Mouse (Mus musculus) c-Kit-positive CD71-negative TER-119-negative erythroid progenitor cells, embryonic 14.5 days (primary cell): ENCODE results near the gene Nlrp5.
"Not testable (repeated sequence)": the region's sequence is repeated elsewhere in the genome, so short reads cannot be mapped to it uniquely, and the experiment has no call there.

ENCODE experiments used
- DNase-seq: peaks from one replicate; pipeline ENCODE4 v3.0.0-alpha.2; 2013; ENCODE audit warnings: low read depth

Nlrp5 gene

GRCm38 (mm10) chr7:23385589-23385988, at the start of gene Nlrp5:
TSS of gene Nlrp5 (plus strand) at chr7:23385889.
- DNase-seq = no peak

DNA sequence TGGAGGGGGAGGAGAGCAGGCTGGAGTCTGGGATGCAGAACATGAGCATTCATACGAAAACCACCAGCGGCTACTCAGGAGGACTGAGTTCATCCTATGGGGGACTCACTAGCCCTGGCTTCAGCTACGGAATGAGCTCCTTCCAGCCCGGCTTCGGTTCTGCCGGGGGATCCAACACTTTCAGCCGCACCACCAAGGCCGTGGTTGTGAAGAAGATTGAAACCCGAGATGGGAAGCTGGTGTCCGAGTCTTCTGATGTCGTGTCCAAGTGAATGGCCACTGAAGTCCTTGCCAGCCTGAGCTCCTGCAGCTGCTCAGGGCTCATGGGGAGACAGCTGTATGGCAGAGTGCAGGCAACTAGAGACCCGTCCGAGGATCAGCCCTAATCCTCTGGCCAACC, 27.4 kb upstream of the Nlrp5 start:
- not testable (repeated sequence) for DNase-seq

DNA sequence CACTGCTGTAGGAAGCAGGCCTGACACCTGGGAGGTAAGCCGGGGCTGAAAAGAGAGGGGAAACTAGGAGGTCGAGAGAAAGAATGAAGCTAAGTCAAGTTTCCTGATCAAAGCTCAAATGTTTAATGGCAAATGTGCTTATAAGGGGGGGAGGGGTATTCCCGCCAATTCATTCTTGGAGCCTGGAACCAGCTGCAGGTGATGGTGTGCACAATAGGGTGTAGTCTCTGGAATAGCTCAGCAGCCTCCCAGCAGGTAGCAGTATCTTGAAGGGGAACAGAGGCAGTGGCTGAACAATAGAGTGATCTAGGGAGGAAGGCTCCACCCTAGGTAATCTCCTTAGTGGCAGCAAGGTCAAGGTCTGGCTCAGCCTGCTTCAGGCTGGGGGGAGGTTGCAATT, 84.5 kb downstream of the Nlrp5 start:
- not testable (repeated sequence) for DNase-seq

GRCm38 (mm10) chr7:23470832-23471231, 85.1 kb downstream of the Nlrp5 start:
- not testable (repeated sequence) for DNase-seq

- DNase-seq = not testable (repeated sequence)
These were observed 87.2 kb downstream of the Nlrp5 start for GRCm38 (mm10) chr7:23472886-23473285.
